Mouse (Mus musculus) liver, embryonic 13.5 days (tissue): Measurements from ENCODE around the gene Hace1. TPM values are rescaled to one million over a fixed set of nuclear protein-coding genes. Genes with fewer than 3 reads are reported as not detected.

Source experiments
- ATAC-seq: fragments of 200-750 bp; cut with Nextera tagmentation; 2 replicates; pipeline ENCODE4 v1.8.0; 2017; ENCODE audit warnings: low read depth, mild to moderate bottlenecking, moderate number of reproducible peaks, moderate library complexity
- DNase-seq: peaks from one replicate; pipeline ENCODE4 v3.0.0; 2022
- H3K27ac ChIP-seq: fragments of 300-500 bp; sonication (generic); 2 replicates; pipeline ENCODE4 v1.5.1; 2015; ENCODE audit warnings: moderate library complexity, mild to moderate bottlenecking, inconsistent platforms
- H3K27me3 ChIP-seq: fragments of 300-500 bp; sonication (generic); 2 replicates; pipeline ENCODE4 v1.6.1; 2015; ENCODE audit warnings: mild to moderate bottlenecking, inconsistent platforms
- H3K36me3 ChIP-seq: fragments of 300-500 bp; sonication (generic); 2 replicates; pipeline ENCODE4 v1.6.1; 2015; ENCODE audit warnings: mild to moderate bottlenecking, inconsistent platforms
- H3K4me1 ChIP-seq: fragments of 300-500 bp; sonication (generic); replicated peaks from 2 replicates; pipeline ENCODE4 v1.6.1; 2015; ENCODE audit warnings: inconsistent platforms
- H3K4me2 ChIP-seq: fragments of 300-500 bp; sonication (generic); 2 replicates; pipeline ENCODE4 v1.6.1; 2015; ENCODE audit warnings: inconsistent platforms, mild to moderate bottlenecking, moderate library complexity
- H3K4me3 ChIP-seq: fragments of 300-500 bp; sonication (generic); replicated peaks from 2 replicates; pipeline ENCODE4 v1.5.1; 2015; ENCODE audit warnings: mild to moderate bottlenecking, inconsistent platforms
- H3K9ac ChIP-seq: fragments of 300-500 bp; sonication (generic); 2 replicates; pipeline ENCODE4 v1.6.1; 2015; ENCODE audit warnings: mild to moderate bottlenecking, inconsistent platforms
- H3K9me3 ChIP-seq: fragments of 300-500 bp; sonication (generic); replicated peaks from 2 replicates; pipeline ENCODE4 v1.6.1; 2016; ENCODE audit warnings: inconsistent platforms
- WGBS: fragments of 180-500 bp; shearing (Covaris S2); methylation state at CpG from one replicate; pipeline ENCODE4 v1.1.7; 2015; ENCODE audit not compliant: insufficient replicate concordance; 5-methylcytosine and 5-hydroxymethylcytosine counted together
- microRNA-seq: library from miRNA; unstranded; fragments of <30 nt; microRNA quantifications from one replicate; pipeline ENCODE4, GENCODE M21; 2016
- polyA plus RNA-seq: library from polyadenylated mRNA; unstranded; fragments of >200 nt; fragmentation: Nextera tagmentation; extraction: Ambion mirVana; gene quantifications from 2 replicates; pipeline ENCODE4 v1.2.1, GENCODE M21; 2015

Hace1 gene
- polyA plus RNA-seq, 1 experiment from 2014 or later, result 31.1 TPM

GRCm38 (mm10) chr10:45706849-45707248 is 129.2 kb downstream of the Hace1 start:
- DNase-seq, result no peak
- peaks cover 37% of the 10 kb centered on the region for H3K36me3 ChIP-seq
- H3K4me2 ChIP-seq, result no peak overlapping the region
- H3K27me3 ChIP-seq, result no peaks in the 10 kb centered on the region
- ATAC-seq, result no peak
- 83% methylated on average over 2 of the region's 2 CpGs for WGBS
- H3K4me3 ChIP-seq, result no peak overlapping the region
- H3K9ac ChIP-seq, result no peak overlapping the region
- H3K27ac ChIP-seq, result no peak overlapping the region
- no peaks in the 10 kb centered on the region for H3K4me1 ChIP-seq
- no peaks in the 10 kb centered on the region for H3K9me3 ChIP-seq

DNA sequence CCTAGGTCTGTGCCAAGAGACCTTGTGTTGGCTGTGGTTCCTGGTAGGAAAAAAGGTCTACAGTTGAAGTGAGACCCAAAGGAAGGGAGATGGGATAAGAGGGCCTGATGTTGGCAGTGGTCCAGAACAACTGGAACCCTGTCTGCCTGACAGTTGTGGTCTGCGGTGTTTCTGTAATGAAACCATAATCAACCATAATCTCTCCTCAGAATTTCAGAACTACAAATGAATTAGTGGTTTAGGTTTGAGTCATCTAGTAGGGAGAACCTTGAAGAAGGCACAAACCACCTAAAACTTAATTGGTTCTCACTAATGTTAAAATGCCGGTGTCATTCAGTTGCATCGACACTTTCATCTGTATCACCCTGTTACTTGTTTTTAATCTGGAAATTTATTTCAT is 133.2 kb downstream of the Hace1 start:
- 95% methylated on average over 3 of the region's 3 CpGs for WGBS
- ATAC-seq (no peak), DNase-seq (no peak)
- peaks cover 55% of the 10 kb centered on the region for H3K36me3 ChIP-seq
- no peak overlapping the region for H3K9ac ChIP-seq
- H3K4me3 ChIP-seq, result no peak overlapping the region
- H3K9me3 ChIP-seq, result no peaks in the 10 kb centered on the region
- H3K27ac ChIP-seq, result no peak overlapping the region
- H3K27me3 ChIP-seq, result no peaks in the 10 kb centered on the region
- H3K4me2 ChIP-seq, result no peak overlapping the region
- no peaks in the 10 kb centered on the region for H3K4me1 ChIP-seq

GRCm38 (mm10) chr10:45711348-45711747 is 133.7 kb downstream of the Hace1 start:
- H3K4me1 ChIP-seq, result no peaks in the 10 kb centered on the region
- DNase-seq, result no peak
- H3K27me3 ChIP-seq, result no peaks in the 10 kb centered on the region
- ATAC-seq, result no peak
- no peaks in the 10 kb centered on the region for H3K9me3 ChIP-seq
- H3K27ac ChIP-seq, result no peak overlapping the region
- H3K9ac ChIP-seq, result no peak overlapping the region
- peaks cover 59% of the 10 kb centered on the region for H3K36me3 ChIP-seq
- WGBS, result 82% methylated on average over 4 of the region's 4 CpGs
- no peak overlapping the region for H3K4me2 ChIP-seq
- no peak overlapping the region for H3K4me3 ChIP-seq

Small RNA genes within 50 kb of the gene (microRNA-seq; reads per million reads assigned to microRNA genes)
- gene Gm27731, result not detected

Other genes starting within 250 kb of the Hace1 start
- 0.16 and 0.22 TPM in 2 replicates for gene Bves, start 242.1 kb upstream of the Hace1 start, polyA plus RNA-seq
- gene Lin28b, start 91.4 kb upstream of the Hace1 start, polyA plus RNA-seq, result 11.2 and 14.1 TPM in 2 replicates